In genomic region chr8:70417914-70418313, GRCm38 (mm10) we compare ENCODE assay signal across 10 mouse cellular contexts. TPM values are rescaled to one million over a fixed set of nuclear protein-coding genes. Genes with fewer than 3 reads are reported as not detected.
DNase-seq lines count a peak whose midpoint lies in the region; ATAC-seq lines count a peak whose summit lies in the region.
"Had no signal": no experiment of that assay in that cellular context is flagged by ENCODE, and none has a peak within 500 bp of the region (broad histone marks: within the 10 kb centered on the region; RNA-seq: fewer than 3 reads in every experiment).

No protein-coding gene starts in this region.

- peaks cover 56% of the 10 kb centered on the region for H3K4me1 ChIP-seq in embryonic facial prominence, embryonic 13.5 days
- peaks cover 48% of the 10 kb centered on the region for H3K4me1 ChIP-seq in limb, embryonic 15.5 days

- DNase-seq in layer of hippocampus, adult 11-12 months (ENCODE audit: low spot score) = peak; percentile 73
- no peak for DNase-seq in layer of hippocampus, adult 9-10 months (ENCODE audit: low spot score)
- peak; percentile 85 to 90 for DNase-seq in frontal cortex, postnatal 36 days (ENCODE audit: low spot score in 2 of 2)
- DNase-seq in adrenal gland, adult 8-10 months = no peak
- DNase-seq: kidney, adult 2 months had no signal

- peaks cover 8% of the 10 kb centered on the region; the same call in 1 of the 2 replicates for H3K36me3 ChIP-seq in embryonic facial prominence, embryonic 13.5 days
- 0 out of 2 replicates have a peak, but pooled peaks cover 2% of the 10 kb centered on the region for H3K36me3 ChIP-seq in limb, embryonic 15.5 days

- H3K9me3 ChIP-seq in embryonic facial prominence, embryonic 13.5 days = no peaks in the 10 kb centered on the region
- no peaks in the 10 kb centered on the region for H3K9me3 ChIP-seq in limb, embryonic 15.5 days
- H3K9me3 ChIP-seq: midbrain, embryonic 12.5 days had no signal

- H3K4me3 ChIP-seq in embryonic facial prominence, embryonic 13.5 days = no peak overlapping the region
- no peak overlapping the region for H3K4me3 ChIP-seq in limb, embryonic 15.5 days
- H3K4me3 ChIP-seq: midbrain, embryonic 12.5 days had no signal

- ATAC-seq in embryonic facial prominence, embryonic 13.5 days (ENCODE audit: insufficient number of reproducible peaks, insufficient read depth, low FRiP score, low TSS enrichment, low read depth) = no peak
- ATAC-seq in limb, embryonic 15.5 days (ENCODE audit: insufficient number of reproducible peaks, low FRiP score, low TSS enrichment, low read depth) = no peak
- no peak for ATAC-seq in activated CD4-positive, CD25-positive, alpha-beta regulatory T cell, adult 4 months
- no peak for ATAC-seq in megakaryocyte-erythroid progenitor cell, adult 5-6 weeks (replicated peaks; ENCODE audit: low FRiP score, low TSS enrichment, poor library complexity, severe bottlenecking)

- peak overlapping the region; percentile 60 for H3K27ac ChIP-seq in embryonic facial prominence, embryonic 13.5 days
- H3K27ac ChIP-seq in limb, embryonic 15.5 days = 0 out of 2 replicates have a peak overlapping the region, but pooled peaks have one; percentile 43
- H3K27ac ChIP-seq: midbrain, embryonic 12.5 days had no signal

- H3K27me3 ChIP-seq in embryonic facial prominence, embryonic 13.5 days = no peaks in the 10 kb centered on the region
- no peaks in the 10 kb centered on the region for H3K27me3 ChIP-seq in limb, embryonic 15.5 days

- 42% methylated on average over 10 of the region's 10 CpGs for whole genome bisulfite sequencing in embryonic facial prominence, embryonic 13.5 days
- WGBS in limb, embryonic 15.5 days = 45% methylated on average over 10 of the region's 10 CpGs

- no peak overlapping the region for H3K4me2 ChIP-seq in embryonic facial prominence, embryonic 13.5 days
- no peak overlapping the region for H3K4me2 ChIP-seq in limb, embryonic 15.5 days
- H3K4me2 ChIP-seq: midbrain, embryonic 12.5 days had no signal

- H3K9ac ChIP-seq in embryonic facial prominence, embryonic 13.5 days = no peak overlapping the region
- H3K9ac ChIP-seq in limb, embryonic 15.5 days = no peak overlapping the region
- H3K9ac ChIP-seq: midbrain, embryonic 12.5 days had no signal

RNA-seq across cellular contexts. Expression of gene Crtc1, which starts 21.5 kb away (rescaled TPM):
- polyA plus RNA-seq in embryonic facial prominence, embryonic 13.5 days (2015; fragmentation: Nextera tagmentation; extraction: Ambion mirVana) = 26.6 and 28.1 TPM in 2 replicates
- 22.2 and 22.4 TPM in 2 replicates for polyA plus RNA-seq in limb, embryonic 15.5 days (2015; fragmentation: Nextera tagmentation; extraction: Ambion mirVana)
- total RNA-seq in adrenal gland, adult 8-10 months (2022) = 10 to 100 TPM; 25.3 to 52.7 (median 36.5) TPM
- polyA plus RNA-seq in activated CD4-positive, CD25-positive, alpha-beta regulatory T cell, adult 4 months (2017; shearing (Covaris generic)) = 1 to 10 TPM; 7.1 to 8.4 TPM
- total RNA-seq in megakaryocyte-erythroid progenitor cell, adult 5-6 weeks (2014; fragmentation: Nextera tagmentation) = 15.6 and 21.7 TPM in 2 replicates
- total RNA-seq in megakaryocyte-erythroid progenitor cell, adult 5-6 weeks (2017) = 1.1 and 1.3 TPM in 2 replicates

RNA-seq across cellular contexts. Expression of gene Comp, which starts 44.6 kb away (rescaled TPM):
- polyA plus RNA-seq in embryonic facial prominence, embryonic 13.5 days (2015; fragmentation: Nextera tagmentation; extraction: Ambion mirVana) = 0.59 and 0.81 TPM in 2 replicates
- 101 and 104 TPM in 2 replicates for polyA plus RNA-seq in limb, embryonic 15.5 days (2015; fragmentation: Nextera tagmentation; extraction: Ambion mirVana)
- total RNA-seq in adrenal gland, adult 8-10 months (2022) = under 1 TPM in 3 of 4 experiments, not detected in 1; 0.17 to 0.61 (median 0.27) TPM
- under 1 TPM in 1 of 2 experiments, not detected in 1; 0.95 TPM for polyA plus RNA-seq in activated CD4-positive, CD25-positive, alpha-beta regulatory T cell, adult 4 months (2017; shearing (Covaris generic))
- total RNA-seq in megakaryocyte-erythroid progenitor cell, adult 5-6 weeks (2014; fragmentation: Nextera tagmentation) = 0.15 and 1.2 TPM in 2 replicates
- 2.3 TPM in 1 of 2 replicates, not detected in the other for total RNA-seq in megakaryocyte-erythroid progenitor cell, adult 5-6 weeks (2017)

RNA-seq across cellular contexts. Expression of gene Klhl26, which starts 58.9 kb away (rescaled TPM):
- 28.2 and 30.8 TPM in 2 replicates for polyA plus RNA-seq in embryonic facial prominence, embryonic 13.5 days (2015; fragmentation: Nextera tagmentation; extraction: Ambion mirVana)
- 27.9 and 28.2 TPM in 2 replicates for polyA plus RNA-seq in limb, embryonic 15.5 days (2015; fragmentation: Nextera tagmentation; extraction: Ambion mirVana)
- 10 to 100 TPM; 27.3 to 35.8 (median 30.6) TPM for total RNA-seq in adrenal gland, adult 8-10 months (2022)
- 1 to 10 TPM; 7.2 to 9.5 TPM for polyA plus RNA-seq in activated CD4-positive, CD25-positive, alpha-beta regulatory T cell, adult 4 months (2017; shearing (Covaris generic))
- total RNA-seq in megakaryocyte-erythroid progenitor cell, adult 5-6 weeks (2014; fragmentation: Nextera tagmentation) = 8.4 and 9.5 TPM in 2 replicates
- 6.0 and 8.2 TPM in 2 replicates for total RNA-seq in megakaryocyte-erythroid progenitor cell, adult 5-6 weeks (2017)

Comparison
In these comparisons a context has a peak if more than half of its experiments do, and no peak if none do; other contexts are left out.
1. DNase-seq: peak in layer of hippocampus, adult 11-12 months (single experiment) and frontal cortex, postnatal 36 days (2 of 2); none in layer of hippocampus, adult 9-10 months (single experiment) and adrenal gland, adult 8-10 months (single experiment).
2. RNA of gene Comp, which starts 44.6 kb away (polyA plus RNA-seq): 101 to 104 TPM in limb, embryonic 15.5 days; 0.95 TPM in activated CD4-positive, CD25-positive, alpha-beta regulatory T cell, adult 4 months and 0.59 to 0.81 TPM in embryonic facial prominence, embryonic 13.5 days; every median in the first group is over 10 times any median in the second.